Mouse (Mus musculus): ENCODE measurements at regions not wholly inside any gene's neighbourhood (a gene's known extent, or its start where the extent isn't known, plus 50 kb on each side); places are given as distances from the start of the nearest gene placed in this dataset. TPM values are rescaled to one million over a fixed set of nuclear protein-coding genes. Genes with fewer than 3 reads are reported as not detected.
A peak's percentile ranks its signal among the peaks of the same experiment; 100 is the strongest.

DNA sequence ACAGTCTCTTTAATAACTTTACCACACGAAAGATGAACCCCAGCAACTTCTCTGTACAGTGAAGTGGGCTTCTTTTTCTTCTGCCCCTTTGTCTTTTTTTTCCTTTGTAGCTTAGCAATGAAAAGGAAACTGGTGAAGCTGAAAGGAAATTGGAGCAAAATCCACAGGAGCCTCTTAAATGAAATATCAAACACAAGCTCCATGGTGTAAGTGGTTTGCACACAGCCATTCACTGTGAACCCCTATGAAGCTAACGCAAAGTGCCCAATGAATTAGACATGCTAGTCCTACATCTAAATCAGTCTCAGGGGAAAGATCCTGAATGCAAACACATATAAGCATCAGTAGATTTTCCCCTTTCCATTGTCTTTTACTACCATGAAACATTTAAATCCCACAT lies 697.5 kb downstream of the Phf3 start:
- no peak overlapping the region for H3K27ac ChIP-seq (replicated peaks; ENCODE audit: low read depth, low read length)
- H3K27me3 ChIP-seq (ENCODE audit: control insufficient read depth, insufficient read depth, low read length): no peaks in the 10 kb centered on the region
- no peak overlapping the region for H3K4me3 ChIP-seq (ENCODE audit: low read depth, low read length)
- H3K4me1 ChIP-seq (ENCODE audit: control insufficient read depth, insufficient read depth, low read length): no peaks in the 10 kb centered on the region
- no peaks in the 10 kb centered on the region for H3K9me3 ChIP-seq (replicated peaks; ENCODE audit: control insufficient read depth, low read length)
- no peaks in the 10 kb centered on the region for H3K36me3 ChIP-seq (replicated peaks; ENCODE audit: control insufficient read depth, insufficient read depth, low read depth, low read length)
- no peak for DNase-seq (ENCODE audit: low spot score)
- no peak overlapping the region for H3K9ac ChIP-seq (replicated peaks; ENCODE audit: low read length)
- H3K4me2 ChIP-seq (ENCODE audit: low read depth, low read length): no peak overlapping the region
- 69% methylated on average over 2 of the region's 2 CpGs for WGBS
- ATAC-seq (replicated peaks; ENCODE audit: insufficient number of reproducible peaks, low FRiP score, low TSS enrichment, low read depth): no peak

DNA sequence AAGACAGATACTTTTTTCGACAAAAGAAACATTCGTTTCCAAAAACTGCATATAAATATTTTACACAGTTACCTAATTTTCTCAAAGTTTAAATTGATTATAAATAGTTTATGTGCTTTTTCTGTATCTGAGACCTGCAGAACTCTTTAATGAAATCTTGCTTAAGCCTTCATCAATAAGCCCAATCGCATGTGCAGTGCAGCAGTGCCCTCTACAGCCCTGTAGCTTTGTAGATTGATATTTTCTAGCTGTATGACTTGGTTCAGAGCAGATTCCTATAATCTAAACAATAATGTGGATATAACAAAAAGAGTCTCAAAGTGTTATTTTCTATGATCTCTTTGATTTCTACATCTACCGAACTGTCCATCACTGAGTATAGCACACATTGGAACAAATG lies 728.7 kb downstream of the Phf3 start:
- Histone ChIP-seq H3K9ac (replicated peaks; ENCODE audit: low read length) (no peak overlapping the region), H3K9me3 (replicated peaks; ENCODE audit: control insufficient read depth, low read length) (no peaks in the 10 kb centered on the region), H3K27ac (replicated peaks; ENCODE audit: low read depth, low read length) (no peak overlapping the region), H3K4me1 (ENCODE audit: control insufficient read depth, insufficient read depth, low read length) (no peaks in the 10 kb centered on the region), H3K4me3 (ENCODE audit: low read depth, low read length) (no peak overlapping the region), H3K27me3 (ENCODE audit: control insufficient read depth, insufficient read depth, low read length) (no peaks in the 10 kb centered on the region), H3K4me2 (ENCODE audit: low read depth, low read length) (no peak overlapping the region), H3K36me3 (replicated peaks; ENCODE audit: control insufficient read depth, insufficient read depth, low read depth, low read length) (no peaks in the 10 kb centered on the region)
- no peak for ATAC-seq (replicated peaks; ENCODE audit: insufficient number of reproducible peaks, low FRiP score, low TSS enrichment, low read depth)
- peak; percentile 52 for DNase-seq (ENCODE audit: low spot score)
- WGBS: 84% methylated on average over 4 of the region's 4 CpGs

DNA sequence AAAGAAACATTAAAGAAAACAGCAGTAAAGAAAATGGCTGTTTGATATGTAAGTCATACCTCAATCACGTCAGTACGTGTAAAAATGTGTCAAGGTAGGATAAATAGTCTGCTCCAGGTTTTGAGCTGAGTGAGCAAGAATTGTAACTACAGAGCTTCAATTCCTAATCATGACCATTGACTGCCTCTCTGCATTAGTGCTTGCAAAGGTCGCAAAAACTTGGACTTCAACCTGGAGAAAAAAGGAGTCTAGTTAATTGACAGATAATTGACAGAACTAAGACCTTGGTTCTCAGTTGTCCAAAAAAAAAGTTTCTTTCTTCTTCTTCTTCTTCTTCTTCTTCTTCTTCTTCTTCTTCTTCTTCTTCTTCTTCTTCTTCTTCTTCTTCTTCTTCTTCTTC lies 759.5 kb downstream of the Phf3 start:
- Histone ChIP-seq H3K9me3 (replicated peaks; ENCODE audit: control insufficient read depth, low read length) (no peaks in the 10 kb centered on the region), H3K4me1 (ENCODE audit: control insufficient read depth, insufficient read depth, low read length) (no peaks in the 10 kb centered on the region), H3K9ac (replicated peaks; ENCODE audit: low read length) (no peak overlapping the region), H3K4me2 (ENCODE audit: low read depth, low read length) (no peak overlapping the region), H3K4me3 (ENCODE audit: low read depth, low read length) (no peak overlapping the region), H3K36me3 (replicated peaks; ENCODE audit: control insufficient read depth, insufficient read depth, low read depth, low read length) (no peaks in the 10 kb centered on the region), H3K27me3 (ENCODE audit: control insufficient read depth, insufficient read depth, low read length) (no peaks in the 10 kb centered on the region), H3K27ac (replicated peaks; ENCODE audit: low read depth, low read length) (no peak overlapping the region)
- no peak for DNase-seq (ENCODE audit: low spot score)
- 91% methylated on average over 3 of the region's 3 CpGs for WGBS
- ATAC-seq (replicated peaks; ENCODE audit: insufficient number of reproducible peaks, low FRiP score, low TSS enrichment, low read depth): no peak

Small RNAs in the stretch of these regions (microRNA-seq; reads per million reads assigned to microRNA genes)
- gene Gm27430 (ENCODE audit: borderline number of aligned reads): not detected
